Mouse (Mus musculus) stomach, postnatal 0 days (tissue): ENCODE data around the gene Rgs12. TPM values are rescaled to one million over a fixed set of nuclear protein-coding genes. Genes with fewer than 3 reads are reported as not detected.

ENCODE experiments used
- ATAC-seq: fragments of 200-750 bp; cut with Nextera tagmentation; 2 replicates; pipeline ENCODE4 v1.8.0; 2017; ENCODE audit not compliant: low FRiP score, low TSS enrichment
- DNase-seq: peaks from one replicate; pipeline ENCODE4 v3.0.0-alpha.2; 2016; ENCODE audit warnings: low spot score
- H3K27ac ChIP-seq: fragments of 300-500 bp; sonication (generic); replicated peaks from 2 replicates; pipeline ENCODE4 v1.5.1; 2014; ENCODE audit warnings: mild to moderate bottlenecking, control low read depth
- H3K27me3 ChIP-seq: fragments of 300-500 bp; sonication (generic); 2 replicates; pipeline ENCODE4 v1.6.1; 2014; ENCODE audit warnings: low read length; ENCODE audit not compliant: control insufficient read depth, insufficient read depth
- H3K36me3 ChIP-seq: fragments of 300-500 bp; sonication (generic); 2 replicates; pipeline ENCODE4 v1.6.1; 2014; ENCODE audit warnings: low read length, mixed read lengths; ENCODE audit not compliant: control insufficient read depth, insufficient read depth
- H3K4me1 ChIP-seq: fragments of 300-500 bp; sonication (generic); replicated peaks from 2 replicates; pipeline ENCODE4 v1.6.1; 2014; ENCODE audit warnings: antibody characterized with exemption; ENCODE audit not compliant: control insufficient read depth, insufficient read depth
- H3K4me2 ChIP-seq: fragments of 300-500 bp; sonication (generic); replicated peaks from 2 replicates; pipeline ENCODE4 v1.6.1; 2014; ENCODE audit warnings: low read depth, mild to moderate bottlenecking, control low read depth, moderate library complexity
- H3K4me3 ChIP-seq: fragments of 300-500 bp; sonication (generic); 2 replicates; pipeline ENCODE4 v1.5.1; 2014; ENCODE audit warnings: low read depth, low read length, control low read depth
- H3K9ac ChIP-seq: fragments of 300-500 bp; sonication (generic); 2 replicates; pipeline ENCODE4 v1.6.1; 2014; ENCODE audit warnings: mild to moderate bottlenecking, low read length, control low read depth, mixed read lengths
- H3K9me3 ChIP-seq: fragments of 300-500 bp; sonication (generic); 2 replicates; pipeline ENCODE4 v1.6.1; 2016; ENCODE audit warnings: low read length; ENCODE audit not compliant: control insufficient read depth
- CTCF ChIP-seq: IDR thresholded peaks from 2 replicates; pipeline ENCODE4 v1.5.1; 2016; ENCODE audit warnings: antibody characterized with exemption, low read depth, mild to moderate bottlenecking, moderate library complexity
- EP300 ChIP-seq: optimal IDR thresholded peaks from 2 replicates; pipeline ENCODE3; 2016; ENCODE audit warnings: antibody characterized with exemption
- WGBS: fragments of 180-500 bp; shearing (Covaris S2); extraction: QIAGEN DNeasy Blood & Tissue Kit; methylation state at CpG from one replicate; pipeline ENCODE4 v1.1.7; 2014; 5-methylcytosine and 5-hydroxymethylcytosine counted together
- polyA plus RNA-seq: library from polyadenylated mRNA; unstranded; fragments of >200 nt; fragmentation: Nextera tagmentation; extraction: Ambion mirVana; gene quantifications from 2 replicates; pipeline ENCODE4 v1.2.1, GENCODE M21; 2015

Rgs12 gene
- polyA plus RNA-seq, 1 experiment from 2014 or later: 12.7 TPM

DNA sequence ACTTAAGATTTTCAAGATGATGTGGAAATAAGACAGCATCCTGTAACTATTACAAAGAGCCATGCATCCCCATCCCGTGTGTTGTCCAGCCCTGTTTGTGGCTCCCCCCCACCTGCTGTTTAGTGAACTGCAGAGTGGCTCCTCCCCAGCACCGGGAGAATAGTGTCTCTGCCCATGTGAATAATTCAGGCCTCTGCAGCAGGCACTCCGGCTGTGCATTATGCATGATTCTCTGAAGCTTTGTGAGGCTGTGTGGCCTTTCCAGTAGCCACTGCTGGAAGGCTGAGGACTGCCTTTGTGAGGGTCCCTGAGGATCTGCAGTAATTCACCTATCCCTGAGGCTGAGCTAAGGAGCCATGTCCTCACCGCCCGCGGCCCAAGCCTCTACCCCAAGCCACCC is 64.8 kb downstream of the Rgs12 start:
- 73% methylated on average over 6 of the region's 6 CpGs for WGBS
- no peak overlapping the region for H3K4me3 ChIP-seq
- no peaks in the 10 kb centered on the region for H3K27me3 ChIP-seq
- H3K27ac ChIP-seq: no peak overlapping the region
- TF ChIP-seq CTCF (no peak), EP300 (no peak)
- no peaks in the 10 kb centered on the region; the same call in none of the 2 replicates for H3K4me1 ChIP-seq
- no peak overlapping the region for H3K4me2 ChIP-seq
- no peak overlapping the region for H3K9ac ChIP-seq
- H3K36me3 ChIP-seq: peaks cover 2% of the 10 kb centered on the region; the same call in 1 of the 2 replicates
- H3K9me3 ChIP-seq: no peaks in the 10 kb centered on the region
- no peak for DNase-seq
- no peak for ATAC-seq

DNA sequence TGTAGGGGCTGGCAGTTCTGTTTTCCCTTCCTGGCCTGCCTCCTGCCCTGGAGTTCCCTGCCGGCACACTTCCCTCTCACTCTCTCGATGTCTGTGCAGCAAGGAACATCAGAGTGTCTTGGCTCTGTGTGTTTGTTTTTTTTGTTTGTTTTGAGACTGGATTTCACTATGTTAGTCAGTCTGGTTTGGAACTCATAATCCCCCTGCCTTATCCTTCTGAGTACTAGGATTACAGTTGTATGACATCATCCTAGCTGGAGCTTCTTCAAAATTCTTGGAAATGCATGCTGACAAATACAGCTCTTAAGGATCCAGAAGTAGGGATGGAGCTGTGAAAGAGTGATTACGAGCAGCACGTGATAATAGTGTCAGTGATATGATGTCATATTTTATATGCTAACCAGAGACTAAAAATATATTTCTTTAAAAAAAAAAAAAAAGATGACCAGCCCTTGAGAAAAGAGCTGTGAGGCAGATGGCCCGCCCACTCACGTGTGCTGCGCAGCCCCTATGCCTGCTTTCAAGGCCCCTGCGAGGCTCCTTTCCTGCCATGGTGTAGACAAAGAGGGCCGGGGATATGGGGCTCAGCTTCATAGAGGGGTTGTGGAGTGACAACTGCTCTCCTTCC is 70.5 kb downstream of the Rgs12 start:
- Histone ChIP-seq H3K27ac (peak overlapping the region; percentile 58; the same call in 1 of the 2 replicates), H3K9me3 (no peaks in the 10 kb centered on the region), H3K4me3 (no peak overlapping the region), H3K27me3 (no peaks in the 10 kb centered on the region), H3K36me3 (no peaks in the 10 kb centered on the region), H3K4me1 (peaks cover 8% of the 10 kb centered on the region), H3K9ac (0 out of 2 replicates have a peak overlapping the region, but pooled peaks have one; percentile 23), H3K4me2 (no peak overlapping the region)
- no peak for TF ChIP-seq CTCF
- TF ChIP-seq EP300: no peak
- ATAC-seq (peak; percentile 45; the same call in 1 of the 2 replicates), DNase-seq (no peak)
- WGBS: 44% methylated on average over 9 of the region's 9 CpGs

GRCm38 (mm10) chr5:35020410-35021241 is 71.4 kb downstream of the Rgs12 start:
- H3K9ac ChIP-seq: peak overlapping the region; percentile 23; the same call in 1 of the 2 replicates
- no peaks in the 10 kb centered on the region for H3K27me3 ChIP-seq
- 55% methylated on average over 9 of the region's 9 CpGs for WGBS
- ATAC-seq: peak; percentile 84
- H3K27ac ChIP-seq: peak overlapping the region; percentile 58
- H3K9me3 ChIP-seq: no peaks in the 10 kb centered on the region
- DNase-seq: peak; percentile 33
- H3K4me2 ChIP-seq: no peak overlapping the region
- no peak overlapping the region for H3K4me3 ChIP-seq
- H3K36me3 ChIP-seq: no peaks in the 10 kb centered on the region
- TF ChIP-seq CTCF (no peak), EP300 (no peak)
- peaks cover 8% of the 10 kb centered on the region for H3K4me1 ChIP-seq

DNA sequence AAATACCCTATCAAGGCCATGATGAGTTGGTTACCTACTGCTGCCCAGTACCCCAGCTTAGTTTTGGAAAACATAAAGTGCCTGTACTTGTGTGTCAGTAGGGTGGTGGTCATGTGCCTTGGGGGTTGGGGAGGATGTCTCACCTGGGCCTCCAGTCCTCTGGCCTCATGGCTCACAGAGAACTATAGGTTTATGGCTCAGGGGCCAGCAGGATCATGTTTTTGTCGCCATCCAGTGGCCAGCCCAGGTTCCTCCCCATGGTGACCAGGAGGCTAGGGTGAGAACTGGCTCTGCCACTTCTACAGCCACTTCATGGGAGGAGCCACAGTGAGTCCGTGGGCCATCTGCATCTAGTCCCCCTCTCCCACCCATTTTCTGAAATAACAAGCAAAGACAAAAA is 75.7 kb downstream of the Rgs12 start:
- no peak overlapping the region for H3K4me2 ChIP-seq
- no peaks in the 10 kb centered on the region for H3K27me3 ChIP-seq
- no peak overlapping the region for H3K9ac ChIP-seq
- WGBS: 27% methylated on average over 2 of the region's 2 CpGs
- H3K27ac ChIP-seq: no peak overlapping the region
- DNase-seq: peak; percentile 78
- ATAC-seq: peak; percentile 58; the same call in 1 of the 2 replicates
- TF ChIP-seq EP300: no peak
- TF ChIP-seq CTCF: peak; percentile 83
- H3K9me3 ChIP-seq: no peaks in the 10 kb centered on the region
- H3K4me1 ChIP-seq: peaks cover 2% of the 10 kb centered on the region; the same call in 1 of the 2 replicates
- no peak overlapping the region for H3K4me3 ChIP-seq
- peaks cover 15% of the 10 kb centered on the region for H3K36me3 ChIP-seq

DNA sequence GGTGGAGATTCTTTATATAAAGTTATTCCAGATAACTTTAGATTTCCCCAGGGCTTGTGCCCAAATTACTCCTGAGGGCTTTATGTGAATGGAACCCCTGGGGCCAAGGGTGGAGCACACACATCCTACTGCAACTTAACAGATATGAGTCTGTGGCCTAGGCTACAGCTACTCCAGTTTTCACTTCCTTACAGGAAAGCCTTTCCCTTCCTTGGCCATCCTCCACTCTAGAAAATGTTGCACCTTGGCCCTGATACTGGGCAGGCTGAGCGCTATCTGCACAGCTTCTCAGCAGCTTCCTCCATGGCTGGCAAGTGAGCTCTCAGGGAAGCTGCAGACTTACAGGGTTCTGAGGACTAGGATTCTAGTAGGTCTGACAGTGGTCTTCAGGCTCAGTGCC is 80.1 kb downstream of the Rgs12 start:
- H3K9ac ChIP-seq: no peak overlapping the region
- no peak for TF ChIP-seq EP300
- no peak for TF ChIP-seq CTCF
- H3K36me3 ChIP-seq: peaks cover 23% of the 10 kb centered on the region
- WGBS: 89% methylated on average over 1 of the region's 1 CpGs
- ATAC-seq: no peak
- no peak overlapping the region for H3K4me3 ChIP-seq
- no peak overlapping the region for H3K27ac ChIP-seq
- H3K27me3 ChIP-seq: no peaks in the 10 kb centered on the region
- H3K4me2 ChIP-seq: no peak overlapping the region
- DNase-seq: no peak
- H3K9me3 ChIP-seq: no peaks in the 10 kb centered on the region
- H3K4me1 ChIP-seq: no peaks in the 10 kb centered on the region

- DNase-seq (no peak), ATAC-seq (no peak)
- Histone ChIP-seq H3K4me3 (no peak overlapping the region), H3K4me1 (no peaks in the 10 kb centered on the region), H3K9me3 (no peaks in the 10 kb centered on the region), H3K27me3 (no peaks in the 10 kb centered on the region), H3K27ac (no peak overlapping the region), H3K9ac (no peak overlapping the region), H3K4me2 (no peak overlapping the region), H3K36me3 (peaks cover 23% of the 10 kb centered on the region)
- 82% methylated on average over 5 of the region's 5 CpGs for WGBS
- TF ChIP-seq CTCF: no peak
- TF ChIP-seq EP300: no peak
Measured at GRCm38 (mm10) chr5:35029755-35030154, 80.5 kb downstream of the Rgs12 start.
